ENCODE assay signal across 9 mouse cellular contexts in the genomic region with DNA sequence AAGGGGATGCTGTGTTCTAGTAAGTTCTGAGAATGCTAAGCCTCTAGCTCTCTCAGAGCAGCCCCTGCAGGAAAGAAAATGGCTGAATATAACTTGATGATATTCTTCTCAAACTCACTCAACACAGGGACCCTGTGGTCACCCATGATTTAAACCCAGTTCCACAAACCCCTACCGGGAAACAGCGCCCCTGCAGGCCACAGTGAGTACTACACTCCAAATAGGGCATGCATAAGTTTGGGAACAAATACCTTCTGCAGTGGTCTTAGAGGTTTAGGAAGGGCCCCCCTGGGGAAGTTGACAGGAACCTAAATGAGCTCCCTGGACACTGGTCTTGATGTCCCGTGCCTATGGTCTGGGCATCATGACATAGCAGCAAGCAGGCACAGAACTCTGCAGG. TPM values are rescaled to one million over a fixed set of nuclear protein-coding genes. Genes with fewer than 3 reads are reported as not detected.
DNase-seq lines count a peak whose midpoint lies in the region; ATAC-seq and TF ChIP-seq lines count a peak whose summit lies in the region.
"Had no signal": no experiment of that assay in that cellular context is flagged by ENCODE, and none has a peak within 500 bp of the region (broad histone marks: within the 10 kb centered on the region; RNA-seq: fewer than 3 reads in every experiment).

No protein-coding gene starts in this region.

- H3K79me2 ChIP-seq in liver, adult 2 months (ENCODE audit: control insufficient read depth, insufficient read depth, low read length) = no peaks in the 10 kb centered on the region

- 57% methylated on average over 3 of the region's 3 CpGs for WGBS in liver, adult 2 months
- WGBS in liver, embryonic 12.5 days (ENCODE audit: insufficient replicate concordance) = 37% methylated on average over 3 of the region's 3 CpGs
- WGBS in midbrain, embryonic 15.5 days = 49% methylated on average over 3 of the region's 3 CpGs

- H3K27ac ChIP-seq in liver, adult 2 months (replicated peaks; ENCODE audit: insufficient read depth, low read depth, low read length) = no peak overlapping the region
- H3K27ac ChIP-seq in liver, embryonic 12.5 days = no peak overlapping the region
- no peak overlapping the region for H3K27ac ChIP-seq in cortical plate, adult 2 months (ENCODE audit: insufficient read depth, low read length)
- no peak overlapping the region for H3K27ac ChIP-seq in testis, adult 2 months (ENCODE audit: control insufficient read depth, insufficient read depth, low read depth, low read length)
- no peak overlapping the region for H3K27ac ChIP-seq in midbrain, embryonic 15.5 days
- H3K27ac ChIP-seq: limb, embryonic 13.5 days had no signal

- H3K9me3 ChIP-seq in liver, embryonic 12.5 days (replicated peaks) = no peaks in the 10 kb centered on the region
- no peaks in the 10 kb centered on the region for H3K9me3 ChIP-seq in midbrain, embryonic 15.5 days
- H3K9me3 ChIP-seq: limb, embryonic 13.5 days had no signal

- H3K4me3 ChIP-seq in liver, adult 2 months (ENCODE audit: insufficient read depth, low read depth, low read length) = no peak overlapping the region
- H3K4me3 ChIP-seq in liver, embryonic 12.5 days = no peak overlapping the region
- no peak overlapping the region for H3K4me3 ChIP-seq in cortical plate, adult 2 months (ENCODE audit: insufficient read depth, low read length)
- H3K4me3 ChIP-seq in testis, adult 2 months (ENCODE audit: control insufficient read depth, low read depth, low read length) = no peak overlapping the region
- no peak overlapping the region for H3K4me3 ChIP-seq in midbrain, embryonic 15.5 days
- H3K4me3 ChIP-seq: limb, embryonic 13.5 days had no signal

- no peaks in the 10 kb centered on the region for H3K27me3 ChIP-seq in liver, adult 2 months (ENCODE audit: control insufficient read depth, insufficient read depth, low read length)
- no peaks in the 10 kb centered on the region for H3K27me3 ChIP-seq in liver, embryonic 12.5 days (replicated peaks)
- H3K27me3 ChIP-seq in testis, adult 2 months (ENCODE audit: control insufficient read depth, insufficient read depth, low read length) = no peaks in the 10 kb centered on the region
- H3K27me3 ChIP-seq in midbrain, embryonic 15.5 days (replicated peaks) = no peaks in the 10 kb centered on the region
- H3K27me3 ChIP-seq: limb, embryonic 13.5 days had no signal

- H3K9ac ChIP-seq in liver, adult 2 months (ENCODE audit: low read depth, low read length) = no peak overlapping the region
- H3K9ac ChIP-seq in liver, embryonic 12.5 days = no peak overlapping the region
- no peak overlapping the region for H3K9ac ChIP-seq in midbrain, embryonic 15.5 days
- H3K9ac ChIP-seq: limb, embryonic 13.5 days had no signal

- H3K4me1 ChIP-seq in liver, adult 2 months (ENCODE audit: control insufficient read depth, insufficient read depth, low read length) = no peaks in the 10 kb centered on the region
- H3K4me1 ChIP-seq in liver, embryonic 12.5 days = no peaks in the 10 kb centered on the region
- H3K4me1 ChIP-seq in cortical plate, adult 2 months (ENCODE audit: control insufficient read depth, insufficient read depth, low read length) = no peaks in the 10 kb centered on the region
- no peaks in the 10 kb centered on the region for H3K4me1 ChIP-seq in testis, adult 2 months (ENCODE audit: control insufficient read depth, insufficient read depth, low read length)
- peaks cover 7% of the 10 kb centered on the region for H3K4me1 ChIP-seq in midbrain, embryonic 15.5 days
- H3K4me1 ChIP-seq: limb, embryonic 13.5 days had no signal

- H3K36me3 ChIP-seq in liver, adult 2 months (ENCODE audit: control insufficient read depth, insufficient read depth, low read length) = no peaks in the 10 kb centered on the region
- no peaks in the 10 kb centered on the region for H3K36me3 ChIP-seq in liver, embryonic 12.5 days
- H3K36me3 ChIP-seq in testis, adult 2 months (ENCODE audit: control insufficient read depth, insufficient read depth, low read length) = no peaks in the 10 kb centered on the region
- H3K36me3 ChIP-seq in midbrain, embryonic 15.5 days (replicated peaks) = no peaks in the 10 kb centered on the region
- H3K36me3 ChIP-seq: limb, embryonic 13.5 days had no signal

- no peak for ATAC-seq in liver, embryonic 12.5 days
- no peak for ATAC-seq in midbrain, embryonic 15.5 days (replicated peaks)

- peak; percentile 59; the same call in 1 of the 2 replicates for TF ChIP-seq CTCF in liver, adult 2 months (IDR thresholded peaks at IDR 0.05; ENCODE audit: low read depth, low read length)
- peak; percentile 45 for TF ChIP-seq CTCF in cortical plate, adult 2 months (IDR thresholded peaks at IDR 0.05; ENCODE audit: extremely low read depth, insufficient read depth, low read length)
- TF ChIP-seq CTCF in testis, adult 2 months (IDR thresholded peaks at IDR 0.05; ENCODE audit: control insufficient read depth, insufficient read depth, insufficient replicate concordance, low read depth, low read length) = peak; percentile 75; the same call in 1 of the 2 replicates

- TF ChIP-seq POLR2A in liver, adult 2 months (IDR thresholded peaks at IDR 0.05; ENCODE audit: extremely low read depth, insufficient read depth, low read length) = no peak
- no peak for TF ChIP-seq POLR2A in cortical plate, adult 2 months (IDR thresholded peaks at IDR 0.05; ENCODE audit: extremely low read depth, insufficient read depth, low read length)
- no peak for TF ChIP-seq POLR2A in testis, adult 2 months (IDR thresholded peaks at IDR 0.05; ENCODE audit: control insufficient read depth, low read depth, low read length)

- peak; percentile 22 to 53 for DNase-seq in cerebellum, postnatal 14 days
- DNase-seq in cerebellum, adult 8-10 months = no peak
- DNase-seq in liver, adult 2 months (ENCODE audit: extremely low read depth, low read depth, low spot score) = no peak
- no peak for DNase-seq in right cerebral cortex, postnatal 10 days (ENCODE audit: low spot score in 2 of 2)

- no peak overlapping the region for H3K4me2 ChIP-seq in liver, embryonic 12.5 days
- no peak overlapping the region for H3K4me2 ChIP-seq in midbrain, embryonic 15.5 days
- H3K4me2 ChIP-seq: limb, embryonic 13.5 days had no signal

RNA-seq across cellular contexts. Expression of a gene that starts 19.3 kb away (rescaled TPM):
- 0.18 and 0.20 TPM in 2 replicates for total RNA-seq in liver, adult 2 months (2014; rRNA removed)
- 0.04 and 0.06 TPM in 2 replicates for polyA plus RNA-seq in liver, adult 2 months (2012; rRNA removed)
- 0.50 and 0.77 TPM in 2 replicates for polyA plus RNA-seq in liver, embryonic 12.5 days (2016; fragmentation: Nextera tagmentation; extraction: Ambion mirVana)
- polyA plus RNA-seq in cortical plate, adult 2 months (2012; rRNA removed) = 25.6 and 26.1 TPM in 2 replicates
- polyA plus RNA-seq in testis, adult 2 months (2012; rRNA removed) = 0.54 and 1.0 TPM in 2 replicates
- polyA plus RNA-seq in midbrain, embryonic 15.5 days (2015; fragmentation: Nextera tagmentation; extraction: Ambion mirVana) = 5.0 and 5.1 TPM in 2 replicates

Comparison
In these comparisons a context has a peak if more than half of its experiments do, and no peak if none do; other contexts are left out.
1. DNase-seq: peak in cerebellum, postnatal 14 days (2 of 2); none in cerebellum, adult 8-10 months (single experiment), liver, adult 2 months (single experiment) and right cerebral cortex, postnatal 10 days (0 of 2).
2. Peak in every context shown above with its lines, with median percentiles within 50 percentile points of each other: CTCF ChIP-seq.